Mouse (Mus musculus) adipocyte (in vitro differentiated cells): Measurements from ENCODE around the gene Derl3.
A peak's percentile ranks its signal among the peaks of the same experiment; 100 is the strongest.

Source experiments
- DNase-seq: peaks from one replicate; pipeline ENCODE4 v3.0.0-alpha.2; 2016; ENCODE audit warnings: low spot score

Gene Derl3

DNA sequence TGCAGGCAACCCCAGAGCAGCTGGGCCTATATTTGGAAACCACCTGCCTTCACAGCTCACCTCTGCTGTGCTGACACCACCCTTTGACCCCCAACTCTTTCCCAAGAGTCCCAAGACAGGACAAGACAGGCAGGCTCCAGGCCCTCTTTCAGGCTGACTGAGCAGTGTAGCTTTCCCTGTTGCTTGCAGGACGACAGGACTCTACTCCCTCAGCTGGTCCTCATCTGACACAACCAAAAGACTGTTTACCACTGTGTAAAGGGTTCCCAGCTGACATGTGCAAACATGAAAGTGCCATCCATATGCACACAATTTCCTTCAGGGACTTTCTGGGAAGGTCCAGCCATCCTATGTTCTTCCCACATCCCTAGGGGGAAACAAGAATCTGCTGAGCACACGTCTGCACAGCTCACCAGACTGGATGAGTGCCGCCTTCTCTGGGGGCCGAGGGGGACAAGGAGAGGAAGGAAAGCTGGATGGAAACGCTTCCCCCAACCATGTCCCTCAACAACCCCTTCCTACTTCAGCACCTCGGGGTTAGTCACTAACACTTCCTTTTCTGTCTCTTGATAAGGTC, 19.9 kb downstream of the Derl3 start:
- DNase-seq, result no peak

DNA sequence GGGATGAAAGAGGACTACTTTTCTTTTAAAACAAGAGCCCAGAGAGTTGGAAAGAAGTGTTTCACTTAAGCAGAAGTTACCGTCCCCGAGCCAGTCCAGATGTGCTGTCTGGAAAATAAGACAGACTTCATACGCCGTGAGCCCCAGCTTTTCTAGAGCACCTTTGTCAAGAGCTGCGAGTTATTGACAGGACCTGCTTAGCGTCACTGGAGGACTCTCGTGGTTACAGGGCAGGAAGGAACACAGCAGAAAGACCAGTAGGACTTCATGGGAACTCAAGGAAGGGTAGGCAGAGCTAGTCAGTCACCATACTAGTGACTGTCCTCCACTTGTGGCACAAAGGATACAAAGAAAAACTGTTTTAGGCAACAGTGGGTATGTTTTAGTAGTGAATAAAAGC, 22.3 kb downstream of the Derl3 start:
- DNase-seq, result no peak

DNA sequence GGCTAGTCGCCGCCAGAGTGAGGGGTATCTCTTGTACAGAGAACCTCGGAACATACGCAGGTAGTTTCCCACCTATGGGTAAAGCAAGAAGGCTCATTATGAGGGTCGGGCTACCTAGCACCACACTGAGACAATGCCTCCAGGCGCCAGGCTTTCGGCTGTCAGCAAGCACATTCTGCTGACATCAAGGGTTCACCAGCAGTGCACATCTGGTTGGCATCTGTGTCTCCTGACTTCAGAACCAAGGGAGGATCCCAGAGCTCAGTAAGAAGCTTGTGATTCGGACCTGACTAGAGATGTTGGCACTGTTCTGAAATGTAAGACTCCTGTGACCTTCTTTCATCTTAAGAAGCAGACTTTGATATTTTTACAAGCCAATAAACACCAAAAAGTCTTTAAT, 23.6 kb downstream of the Derl3 start:
- peak; percentile 28 for DNase-seq

DNA sequence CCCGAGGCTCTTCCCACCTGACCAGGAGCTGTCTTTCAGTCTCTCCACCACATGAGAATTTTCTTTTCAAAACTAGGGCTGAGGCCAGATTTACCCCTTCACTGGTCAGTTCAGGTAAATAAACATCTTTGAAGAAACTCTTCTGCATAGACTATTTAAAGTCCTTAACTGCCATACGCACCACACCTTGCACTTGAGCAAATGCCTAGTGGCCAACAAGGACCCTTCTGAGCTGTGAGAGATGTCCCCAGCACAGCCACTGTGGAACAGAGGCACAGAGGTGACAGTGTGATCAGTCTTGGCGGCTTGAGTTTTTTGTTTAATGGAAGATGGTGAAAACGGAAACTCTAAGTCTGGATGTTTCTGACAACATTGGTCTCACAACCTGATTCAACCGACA, 25.8 kb downstream of the Derl3 start:
- DNase-seq, result no peak

DNA sequence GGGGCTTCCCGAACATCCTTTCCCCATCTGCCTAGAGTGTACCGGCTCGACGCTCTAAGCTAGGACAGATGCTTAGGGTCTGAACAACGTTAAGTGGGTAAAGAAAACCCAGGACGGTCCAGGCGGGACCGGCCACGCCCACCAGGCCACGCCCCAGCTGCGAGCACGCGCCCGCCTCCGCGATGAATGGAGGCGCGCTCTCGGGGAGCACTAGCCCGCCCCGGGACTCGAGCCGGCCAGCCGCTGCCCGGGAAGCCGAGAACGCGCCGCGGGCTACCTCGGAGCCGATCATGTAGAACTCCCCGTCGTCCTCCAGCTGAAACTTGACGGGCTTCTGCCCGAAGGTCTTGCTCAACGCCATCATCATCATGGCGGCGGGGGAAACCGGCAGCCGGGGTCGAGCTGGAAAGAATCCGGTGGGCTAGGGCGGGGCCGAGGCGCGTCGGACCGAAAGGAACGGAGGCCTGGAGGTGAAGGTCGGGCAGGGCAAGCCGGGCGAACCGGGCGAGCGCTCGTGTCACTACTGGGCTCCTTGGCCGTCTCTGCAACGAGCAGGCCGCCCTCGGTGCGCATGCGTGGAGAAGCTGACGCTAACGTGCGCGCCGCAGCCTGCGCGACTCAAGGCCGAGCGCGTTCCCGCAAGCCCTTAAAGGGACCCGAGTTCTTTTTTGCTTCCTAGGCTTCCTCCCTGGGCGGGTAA, 28.0 kb downstream of the Derl3 start, which contains the start of gene Smarcb1:
Gene Smarcb1, minus strand, starts transcription at position 592 of the 700 bp plus-strand sequence.
- peak; percentile 94 for DNase-seq

DNA sequence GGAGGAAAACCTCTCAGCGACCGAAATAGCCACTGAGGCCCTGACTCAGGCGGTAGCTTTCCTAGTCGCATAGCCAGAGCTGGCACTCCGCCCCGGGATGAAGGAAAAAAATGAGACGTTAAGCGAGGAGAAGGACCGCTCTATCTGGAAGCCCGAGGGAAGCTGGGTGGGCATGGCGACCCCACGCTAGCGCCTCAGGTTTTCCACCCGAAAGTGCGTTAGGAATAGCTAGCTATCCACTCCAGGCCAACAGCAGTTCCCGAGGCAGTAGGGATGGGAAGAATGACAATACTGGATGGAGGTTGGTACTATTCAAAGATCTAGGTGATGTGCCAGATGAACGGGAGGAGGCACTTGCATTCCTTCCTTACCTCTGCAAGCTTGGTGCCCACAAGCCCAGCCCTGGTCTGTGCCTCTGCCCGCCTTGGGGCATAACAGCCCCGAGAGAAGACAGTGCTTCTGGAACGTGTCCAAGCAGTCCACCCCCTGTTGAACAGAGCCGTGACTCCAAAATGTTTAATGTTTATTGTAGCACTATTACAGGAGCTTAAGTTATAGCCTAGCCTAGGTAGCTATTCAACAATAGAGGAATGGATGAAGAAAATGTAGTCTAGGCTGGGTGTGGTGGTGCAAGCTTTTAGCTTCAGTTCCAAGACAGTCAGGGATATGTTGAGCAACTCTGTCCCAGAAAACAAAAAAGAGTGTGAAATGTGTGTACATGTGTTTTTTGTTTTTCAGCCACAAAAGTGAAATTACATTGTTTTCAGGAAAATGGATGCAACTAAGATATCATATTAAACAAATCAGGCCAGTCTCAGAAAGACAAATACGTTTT, 28.7 kb downstream of the Derl3 start:
- peak; percentile 73 for DNase-seq

DNA sequence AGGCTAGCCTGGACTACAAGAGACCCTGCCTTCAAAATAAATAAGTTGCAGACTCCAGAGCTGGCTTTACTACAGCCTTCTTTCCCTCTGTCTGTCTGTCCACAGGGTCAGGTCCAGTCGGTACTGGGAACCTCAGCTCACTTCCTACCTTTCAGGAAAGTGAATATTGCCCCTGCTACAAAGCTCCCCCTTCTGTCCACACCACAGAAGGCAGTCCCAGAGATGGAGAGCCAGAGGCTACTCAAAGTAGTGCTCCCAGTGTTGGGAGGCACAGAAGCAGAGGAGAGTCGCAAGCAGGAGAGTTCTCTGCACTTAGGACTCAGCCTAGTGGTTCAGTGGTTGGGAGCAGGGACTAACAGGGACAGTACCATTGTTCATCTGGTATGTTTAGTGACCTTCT, 31.1 kb downstream of the Derl3 start:
- peak; percentile 51 for DNase-seq

DNA sequence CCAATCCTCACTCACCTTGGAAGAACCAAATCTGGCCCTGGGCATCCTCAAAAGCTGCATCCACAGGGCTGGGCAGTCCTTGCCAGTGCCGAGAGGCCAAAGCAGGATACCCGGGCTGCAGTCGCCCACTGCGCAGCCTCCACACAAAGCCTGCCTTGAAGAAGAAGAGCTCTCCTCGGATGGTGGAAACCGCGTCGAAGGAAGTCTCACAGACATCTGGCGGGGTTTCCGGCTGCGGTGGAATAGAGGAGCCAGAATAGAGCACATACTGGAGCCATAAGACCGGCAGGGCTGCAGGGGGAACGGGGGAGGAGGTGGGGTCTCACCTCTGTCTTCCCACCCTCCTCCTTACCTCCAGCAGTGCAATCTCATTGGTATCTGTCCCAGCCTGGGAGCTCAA, 33.2 kb downstream of the Derl3 start:
- DNase-seq, result no peak

DNA sequence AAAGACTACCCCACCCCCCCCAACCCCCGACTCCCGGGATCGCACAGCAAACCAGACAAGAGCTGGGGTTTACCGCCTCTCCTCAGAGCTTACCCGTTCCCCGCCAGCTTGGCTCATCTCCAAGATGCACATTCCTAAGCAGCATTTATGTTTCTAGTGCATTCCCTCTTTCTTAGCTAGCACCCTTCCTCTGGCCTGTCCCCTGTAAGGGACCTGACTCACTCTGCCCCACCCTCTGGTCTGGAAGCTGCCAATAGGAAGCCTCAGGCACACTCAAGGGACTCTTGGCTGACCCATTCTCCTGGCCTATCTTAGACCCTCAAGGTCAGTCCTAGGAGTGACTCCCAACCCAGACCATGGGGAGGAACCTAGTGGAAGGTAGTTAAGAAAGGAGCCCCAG, 37.1 kb downstream of the Derl3 start:
- peak; percentile 53 for DNase-seq

DNA sequence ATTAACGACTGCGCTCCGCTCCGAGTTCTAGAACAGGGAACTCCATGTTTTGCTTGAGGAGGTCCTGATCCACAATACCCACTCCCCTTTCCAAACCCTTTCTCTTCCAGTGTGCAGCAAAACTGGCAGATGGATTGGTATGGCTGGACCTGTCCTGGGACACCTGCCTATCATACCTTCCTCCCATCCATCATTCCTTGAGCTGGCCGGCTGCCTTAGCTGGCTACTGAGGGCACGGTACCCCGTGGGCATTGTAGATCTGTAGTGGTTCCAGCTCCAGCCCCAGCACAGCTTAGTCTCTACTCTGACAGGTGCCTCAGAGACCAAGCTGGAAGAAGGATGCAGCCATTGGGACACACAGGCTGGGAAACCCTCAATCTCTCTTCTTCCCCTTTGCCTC, 38.1 kb downstream of the Derl3 start:
- no peak for DNase-seq

DNA sequence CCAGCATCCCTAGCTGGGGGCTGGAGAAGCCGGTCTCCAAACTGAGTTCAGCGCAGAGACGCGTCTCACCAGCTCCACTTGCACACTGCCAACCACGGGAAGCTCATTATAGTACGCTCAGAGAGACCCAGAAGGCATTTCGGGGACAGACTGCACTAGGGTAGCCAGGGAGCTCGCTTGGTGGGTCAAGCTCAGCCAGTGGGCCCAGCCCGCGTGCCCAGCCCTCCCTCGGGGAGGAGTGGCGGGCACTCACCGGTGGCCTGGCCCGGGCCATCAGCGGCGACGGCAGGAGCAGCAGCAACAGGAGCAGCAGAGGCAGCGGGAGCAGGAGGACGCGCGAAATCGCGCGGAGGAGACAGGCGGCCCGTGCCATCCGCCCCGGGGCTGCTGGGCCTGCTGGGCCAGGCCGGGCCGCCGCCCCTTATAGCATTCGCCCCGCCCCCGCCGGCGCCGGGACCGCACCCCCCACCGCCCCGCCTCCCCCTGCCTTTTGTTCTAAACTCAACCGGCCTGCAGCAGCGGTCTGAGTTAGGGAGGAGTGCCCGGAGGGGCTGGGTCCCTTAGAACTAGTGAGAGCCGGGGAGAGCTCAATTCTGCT, 39.0 kb downstream of the Derl3 start:
- peak; percentile 54 for DNase-seq

DNA sequence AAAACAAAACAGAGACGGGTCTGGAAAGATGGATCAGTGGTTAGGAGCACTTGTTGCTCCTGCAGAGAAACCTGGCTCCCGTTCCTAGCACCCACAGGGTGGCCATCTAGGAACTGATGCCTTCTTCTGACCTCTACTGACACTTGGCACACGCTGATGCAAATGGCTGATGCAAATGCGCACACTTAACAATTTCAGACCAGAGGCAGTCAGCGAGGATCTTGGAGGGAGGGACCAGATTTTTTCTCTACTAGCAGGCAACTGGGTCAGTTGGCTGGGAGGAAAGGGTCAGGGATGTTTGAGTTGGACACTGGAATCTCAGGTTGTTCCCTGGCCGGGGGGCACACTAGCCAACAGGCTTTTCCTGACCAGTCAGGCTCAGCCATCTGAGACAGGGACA, 39.7 kb downstream of the Derl3 start, which contains the start of gene Chchd10:
Gene Chchd10, plus strand, starts transcription at position 240 of the 400 bp plus-strand sequence.
- DNase-seq, result no peak

DNA sequence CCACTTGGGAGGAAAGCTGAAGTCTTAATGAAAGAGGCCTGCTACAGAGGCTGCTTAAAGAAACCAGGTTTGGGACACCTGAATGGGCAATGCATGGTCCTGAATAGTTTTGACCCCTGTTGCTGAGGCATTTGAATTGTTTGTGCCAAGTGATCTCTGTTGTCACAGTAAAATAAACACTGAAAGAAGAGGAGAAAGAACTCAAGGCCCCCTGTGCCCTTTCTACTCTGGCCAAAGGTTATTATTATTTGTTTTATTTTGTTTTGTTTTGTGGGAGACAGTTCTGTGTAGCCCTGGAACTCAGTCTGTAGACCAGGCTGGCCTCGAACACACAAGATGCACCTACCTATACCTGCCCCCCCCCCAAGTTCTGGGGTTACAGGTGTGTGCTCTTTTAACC, 41.8 kb downstream of the Derl3 start:
- DNase-seq, result no peak

DNA sequence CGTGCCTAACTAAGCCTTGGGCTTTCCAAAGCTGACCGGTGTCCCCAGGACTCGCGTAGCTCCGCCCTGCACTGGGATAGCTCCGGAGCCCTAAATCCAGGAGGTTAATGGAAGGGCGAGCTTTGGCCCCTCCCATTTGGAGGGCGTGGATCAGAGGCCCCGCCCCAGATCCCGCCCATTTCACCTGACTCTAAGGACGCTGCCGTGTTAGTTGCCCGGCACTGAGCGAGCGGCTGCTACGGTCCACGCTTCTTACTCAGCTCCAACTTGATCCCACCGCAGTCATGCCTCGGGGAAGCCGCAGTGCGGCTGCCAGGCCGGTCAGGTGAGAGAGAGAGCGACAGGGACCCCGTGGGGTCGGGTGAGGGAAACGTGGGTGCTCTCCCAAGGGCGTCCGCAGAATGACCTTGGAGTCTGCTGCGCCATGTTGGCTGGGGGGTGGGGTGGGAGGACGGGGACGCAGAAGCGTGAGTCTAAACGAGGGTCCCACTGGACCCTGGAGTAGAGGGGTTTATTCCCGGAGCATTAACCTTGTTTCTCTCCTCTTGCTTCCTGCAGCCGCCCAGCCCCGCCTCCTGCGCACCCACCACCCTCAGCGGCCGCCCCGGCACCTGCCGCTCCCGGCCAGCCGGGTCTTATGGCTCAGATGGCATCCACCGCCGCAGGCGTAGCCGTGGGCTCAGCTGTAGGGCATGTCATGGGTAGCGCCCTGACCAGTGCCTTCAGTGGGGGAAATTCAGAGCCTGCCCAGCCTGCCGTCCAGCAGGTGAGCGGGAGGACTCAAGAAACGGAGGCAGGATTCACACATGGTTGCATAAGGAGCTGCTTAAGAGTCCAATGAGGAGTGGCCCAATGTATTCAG, 42.7 kb downstream of the Derl3 start, which contains the start of gene Mmp11:
Gene Mmp11, minus strand, starts transcription at position 817 of the 862 bp plus-strand sequence.
- DNase-seq, result no peak

DNA sequence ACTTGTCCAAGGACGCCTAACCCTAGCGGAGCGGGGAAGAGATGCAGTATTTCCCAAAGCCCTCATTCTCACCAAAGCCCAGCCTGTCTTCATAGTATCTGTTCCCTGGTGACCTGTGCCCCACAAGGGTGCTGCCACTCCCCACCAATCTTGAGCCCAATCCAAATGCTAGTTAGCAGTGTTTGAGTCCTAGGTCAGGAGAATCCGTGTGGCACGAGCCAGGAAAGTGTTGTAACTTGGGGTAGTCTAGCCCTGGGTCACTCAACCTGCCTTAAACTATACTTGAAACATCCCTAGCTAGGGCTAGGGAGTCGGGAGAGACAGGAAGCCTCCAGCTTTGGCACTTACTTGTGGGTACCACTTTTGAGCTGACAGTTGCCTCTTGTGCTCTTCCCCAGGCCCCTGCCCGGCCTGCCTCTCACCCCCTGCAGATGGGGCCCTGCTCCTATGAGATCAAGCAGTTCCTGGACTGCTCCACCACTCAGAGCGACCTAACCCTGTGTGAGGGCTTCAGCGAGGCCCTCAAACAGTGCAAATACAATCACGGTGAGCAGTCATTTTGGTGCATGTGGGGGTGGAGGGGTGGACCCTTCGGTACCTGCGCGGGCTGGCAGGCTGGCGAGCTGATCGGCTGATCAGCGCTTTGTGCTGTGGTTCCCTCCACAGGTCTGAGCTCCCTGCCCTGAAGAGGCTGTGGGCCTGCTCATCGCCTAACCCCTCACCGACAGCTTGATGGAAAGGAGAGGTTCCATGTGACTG, 43.9 kb downstream of the Derl3 start:
- DNase-seq, result peak; percentile 66

DNA sequence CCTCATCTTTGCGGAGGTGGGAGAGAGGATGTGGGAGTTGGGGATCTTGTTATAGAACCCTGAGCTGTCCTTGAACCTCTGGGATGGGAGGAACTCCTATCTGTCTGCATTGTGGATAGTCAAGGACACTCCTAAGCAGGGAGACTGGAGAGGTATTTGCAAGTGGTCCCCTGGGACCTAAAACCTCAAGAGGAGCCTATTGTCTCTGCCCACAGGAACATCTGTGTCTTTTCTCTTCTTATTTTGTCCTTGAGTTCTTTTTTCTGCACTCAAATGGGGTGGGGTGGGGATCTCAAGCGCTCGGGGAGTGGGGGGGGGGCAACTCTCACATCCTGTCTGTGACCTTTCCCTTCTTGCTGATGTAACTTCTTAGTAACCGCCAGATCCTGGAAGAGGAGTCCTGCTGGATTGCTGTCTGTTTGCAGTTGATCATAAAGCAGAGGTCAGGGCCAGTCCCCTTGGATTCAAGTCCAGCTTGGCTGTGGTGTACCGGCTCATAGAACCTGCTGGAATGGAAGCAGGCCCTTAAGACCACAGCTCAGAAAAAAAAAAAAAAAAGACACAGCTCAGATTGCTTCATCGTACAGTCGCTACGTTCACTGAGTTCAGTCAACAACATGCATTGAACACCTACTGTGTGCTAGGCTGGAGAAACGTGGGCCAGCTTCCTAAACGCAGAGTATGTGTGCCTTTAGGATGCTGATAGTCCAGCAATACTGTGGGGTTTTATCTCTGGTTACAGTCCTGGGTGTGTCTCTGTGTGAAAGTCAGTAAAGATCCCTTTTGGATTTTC, 44.8 kb downstream of the Derl3 start:
- peak; percentile 46 for DNase-seq

DNA sequence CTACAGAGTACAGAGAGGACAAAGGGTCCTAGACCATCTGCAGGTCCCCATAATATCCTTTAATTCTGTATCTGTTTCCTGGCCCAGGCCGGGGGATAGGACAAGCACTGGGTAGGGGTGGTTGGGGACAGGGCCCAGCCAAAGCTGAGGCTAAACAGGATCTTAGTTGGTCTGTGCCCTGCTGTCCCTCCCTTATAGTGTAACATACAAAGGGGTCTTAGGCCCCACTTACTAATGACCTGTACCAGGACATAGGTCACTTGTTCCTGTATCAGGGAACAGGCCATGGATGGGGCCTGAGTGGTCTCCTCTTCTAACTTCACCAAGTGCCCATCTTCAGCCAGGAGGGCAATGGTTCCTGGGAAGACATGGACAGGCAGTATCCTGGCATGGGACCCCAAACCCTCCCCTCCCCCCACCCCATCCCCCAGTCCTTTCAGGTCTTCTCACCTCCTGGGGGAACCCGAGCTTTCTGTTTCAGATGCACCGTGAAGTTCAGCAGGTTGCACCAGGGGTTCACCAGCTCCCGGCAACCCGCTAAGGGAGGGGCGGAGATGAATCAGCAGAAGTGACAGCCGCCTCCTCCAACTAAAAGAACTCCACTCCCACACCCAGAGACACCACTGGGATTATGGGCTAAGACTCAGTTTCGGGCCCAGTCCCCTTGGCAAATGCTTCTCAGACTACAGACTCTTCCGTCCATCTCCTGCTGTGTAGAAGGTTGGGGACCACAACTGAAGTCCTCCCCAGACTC, 46.4 kb downstream of the Derl3 start:
- DNase-seq, result no peak

DNA sequence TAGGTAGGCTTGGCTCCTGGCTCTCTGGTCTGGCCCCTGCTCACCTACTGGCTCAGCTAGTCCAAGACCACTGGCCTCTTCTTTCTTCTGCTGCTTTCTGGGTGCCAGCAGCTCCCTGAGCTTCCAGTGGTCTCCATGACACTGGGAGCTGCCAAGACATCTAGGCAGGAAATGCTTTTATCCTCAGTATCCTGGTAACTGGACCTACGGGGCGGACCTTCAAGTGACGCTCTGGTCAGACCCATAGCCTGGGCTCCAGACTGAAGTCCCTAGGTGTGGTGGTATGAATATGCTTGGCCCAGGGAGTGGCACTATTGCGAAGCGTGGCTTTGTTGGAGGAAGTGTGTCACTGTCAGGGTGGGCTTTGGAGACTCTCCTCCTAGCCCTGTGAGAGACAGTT, 47.3 kb downstream of the Derl3 start, which contains the start of gene Gm867:
Gene Gm867, minus strand, starts transcription at position 153 of the 400 bp plus-strand sequence.
- no peak for DNase-seq
